Mouse (Mus musculus) hindbrain, embryonic 14.5 days (tissue): ENCODE results near the gene Prkce. TPM values are rescaled to one million over a fixed set of nuclear protein-coding genes. Genes with fewer than 3 reads are reported as not detected.

Experiments used
- ATAC-seq: fragments of 200-750 bp; cut with Nextera tagmentation; 2 replicates; pipeline ENCODE4 v1.8.0; 2017; ENCODE audit warnings: moderate number of reproducible peaks, mild to moderate bottlenecking, moderate TSS enrichment, moderate library complexity; ENCODE audit not compliant: low FRiP score
- DNase-seq: peaks from one replicate; pipeline ENCODE4 v3.0.0-alpha.2; 2015; ENCODE audit warnings: low spot score
- H3K27ac ChIP-seq: fragments of 300-500 bp; sonication (generic); 2 replicates; pipeline ENCODE4 v1.5.1; 2014; ENCODE audit warnings: mild to moderate bottlenecking, moderate library complexity
- H3K27me3 ChIP-seq: fragments of 300-500 bp; sonication (generic); 2 replicates; pipeline ENCODE4 v1.6.1; 2014; ENCODE audit warnings: mild to moderate bottlenecking, low read length, mixed read lengths; ENCODE audit not compliant: control insufficient read depth, insufficient read depth
- H3K36me3 ChIP-seq: fragments of 300-500 bp; sonication (generic); replicated peaks from 2 replicates; pipeline ENCODE4 v1.6.1; 2014; ENCODE audit not compliant: control insufficient read depth, insufficient read depth
- H3K4me1 ChIP-seq: fragments of 300-500 bp; sonication (generic); replicated peaks from 2 replicates; pipeline ENCODE4 v1.6.1; 2014; ENCODE audit warnings: antibody characterized with exemption, low read length, mixed read lengths; ENCODE audit not compliant: control insufficient read depth, insufficient read depth
- H3K4me2 ChIP-seq: fragments of 300-500 bp; sonication (generic); replicated peaks from 2 replicates; pipeline ENCODE4 v1.6.1; 2014; ENCODE audit warnings: mild to moderate bottlenecking, moderate library complexity
- H3K4me3 ChIP-seq: fragments of 300-500 bp; sonication (generic); replicated peaks from 2 replicates; pipeline ENCODE4 v1.5.1; 2014; ENCODE audit warnings: mild to moderate bottlenecking, low read length
- H3K9ac ChIP-seq: fragments of 300-500 bp; sonication (generic); 2 replicates; pipeline ENCODE4 v1.6.1; 2014
- H3K9me3 ChIP-seq: fragments of 300-500 bp; sonication (generic); 2 replicates; pipeline ENCODE4 v1.6.1; 2016; ENCODE audit warnings: low read length; ENCODE audit not compliant: control insufficient read depth
- WGBS: fragments of 180-500 bp; shearing (Covaris S2); extraction: QIAGEN DNeasy Blood & Tissue Kit; methylation state at CpG from one replicate; pipeline ENCODE4 v1.1.7; 2014; 5-methylcytosine and 5-hydroxymethylcytosine counted together
- polyA plus RNA-seq: library from polyadenylated mRNA; unstranded; fragments of >200 nt; fragmentation: Nextera tagmentation; extraction: Ambion mirVana; gene quantifications from 2 replicates; pipeline ENCODE4 v1.2.1, GENCODE M21; 2014

Prkce gene
- polyA plus RNA-seq, 1 experiment from 2014 or later, result 38.7 TPM

DNA sequence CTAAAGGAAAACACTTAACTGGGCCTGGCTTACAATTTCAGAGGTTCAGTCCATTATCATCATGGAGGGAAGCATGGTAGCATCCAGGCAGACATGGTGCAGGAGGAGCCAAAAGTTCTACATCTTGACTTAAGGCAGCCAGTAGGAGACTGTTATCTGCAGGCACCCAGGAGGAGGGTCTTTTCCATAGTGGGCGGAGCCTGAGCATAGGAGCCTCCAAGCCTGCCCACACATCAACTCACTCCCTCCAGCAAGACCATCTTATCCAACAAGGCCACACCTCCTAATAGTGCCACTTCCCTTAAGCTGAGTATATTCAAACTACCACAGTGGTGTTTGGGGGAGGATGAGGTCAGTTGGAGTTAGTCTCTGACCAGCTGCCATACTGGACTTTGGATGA lies 17.9 kb upstream of the Prkce start:
- Histone ChIP-seq H3K27me3 (no peaks in the 10 kb centered on the region), H3K4me3 (no peak overlapping the region), H3K9me3 (0 out of 2 replicates have a peak, but pooled peaks cover 3% of the 10 kb centered on the region), H3K4me1 (peaks cover 6% of the 10 kb centered on the region; the same call in 1 of the 2 replicates), H3K9ac (no peak overlapping the region), H3K4me2 (no peak overlapping the region), H3K27ac (no peak overlapping the region), H3K36me3 (no peaks in the 10 kb centered on the region)
- DNase-seq (no peak), ATAC-seq (no peak)
- WGBS, result 100% methylated on average over 1 of the region's 1 CpGs

GRCm38 (mm10) chr17:86150867-86151348 lies 16.7 kb upstream of the Prkce start:
- Histone ChIP-seq H3K36me3 (no peaks in the 10 kb centered on the region), H3K4me2 (peak overlapping the region; percentile 34), H3K27ac (no peak overlapping the region), H3K4me1 (peaks cover 1% of the 10 kb centered on the region; the same call in 1 of the 2 replicates), H3K9me3 (0 out of 2 replicates have a peak, but pooled peaks cover 3% of the 10 kb centered on the region), H3K4me3 (no peak overlapping the region), H3K9ac (no peak overlapping the region), H3K27me3 (no peaks in the 10 kb centered on the region)
- WGBS, result 16% methylated on average over 5 of the region's 5 CpGs
- ATAC-seq (peak; percentile 95), DNase-seq (peak; percentile 89)

DNA sequence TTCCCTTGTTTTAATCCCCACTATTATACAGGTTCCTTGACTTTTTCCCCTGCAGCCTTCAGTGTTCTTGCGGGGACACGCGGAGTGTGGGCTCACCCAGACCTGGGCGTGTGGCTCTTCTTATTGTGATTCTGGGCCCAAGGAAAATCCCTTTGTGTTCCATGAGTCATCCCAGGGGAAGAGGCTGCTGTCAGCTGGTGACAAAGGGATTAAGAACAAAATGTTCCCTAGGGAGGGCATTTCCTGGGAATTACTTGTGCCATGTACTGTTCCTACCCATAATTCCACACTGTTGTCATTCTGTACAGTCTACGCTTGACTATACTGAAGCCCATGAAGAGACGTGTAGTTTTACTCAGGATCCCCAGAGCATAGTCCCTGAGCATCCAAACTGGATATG lies 10.6 kb upstream of the Prkce start:
- no peaks in the 10 kb centered on the region for H3K4me1 ChIP-seq
- H3K36me3 ChIP-seq, result no peaks in the 10 kb centered on the region
- 68% methylated on average over 6 of the region's 6 CpGs for WGBS
- DNase-seq (no peak), ATAC-seq (no peak)
- no peaks in the 10 kb centered on the region for H3K27me3 ChIP-seq
- no peak overlapping the region for H3K27ac ChIP-seq
- H3K9ac ChIP-seq, result no peak overlapping the region
- no peak overlapping the region for H3K4me2 ChIP-seq
- 0 out of 2 replicates have a peak, but pooled peaks cover 3% of the 10 kb centered on the region for H3K9me3 ChIP-seq
- H3K4me3 ChIP-seq, result no peak overlapping the region

- 68% methylated on average over 15 of the region's 15 CpGs for WGBS
- Histone ChIP-seq H3K9me3 (no peaks in the 10 kb centered on the region), H3K27me3 (no peaks in the 10 kb centered on the region), H3K36me3 (no peaks in the 10 kb centered on the region), H3K9ac (no peak overlapping the region), H3K4me2 (no peak overlapping the region), H3K4me1 (no peaks in the 10 kb centered on the region), H3K4me3 (no peak overlapping the region), H3K27ac (no peak overlapping the region)
- DNase-seq, result no peak
- ATAC-seq, result no peak
Observed at GRCm38 (mm10) chr17:86162672-86163071, 4.9 kb upstream of the Prkce start.

GRCm38 (mm10) chr17:86164416-86164815 lies 3.2 kb upstream of the Prkce start:
- no peak overlapping the region for H3K27ac ChIP-seq
- 83% methylated on average over 7 of the region's 7 CpGs for WGBS
- H3K27me3 ChIP-seq, result no peaks in the 10 kb centered on the region
- no peak for DNase-seq
- no peak overlapping the region for H3K9ac ChIP-seq
- H3K4me3 ChIP-seq, result no peak overlapping the region
- no peak overlapping the region for H3K4me2 ChIP-seq
- H3K4me1 ChIP-seq, result peaks cover 4% of the 10 kb centered on the region; the same call in 1 of the 2 replicates
- H3K9me3 ChIP-seq, result no peaks in the 10 kb centered on the region
- ATAC-seq, result no peak
- no peaks in the 10 kb centered on the region for H3K36me3 ChIP-seq

GRCm38 (mm10) chr17:86166051-86166566 lies 1.5 kb upstream of the Prkce start:
- Histone ChIP-seq H3K27ac (peak overlapping the region; percentile 90), H3K4me1 (peaks cover 20% of the 10 kb centered on the region), H3K9ac (peak overlapping the region; percentile 85), H3K9me3 (no peaks in the 10 kb centered on the region), H3K4me2 (peak overlapping the region; percentile 78), H3K4me3 (peak overlapping the region; percentile 77), H3K36me3 (no peaks in the 10 kb centered on the region), H3K27me3 (no peaks in the 10 kb centered on the region)
- ATAC-seq, result no peak
- DNase-seq, result no peak
- 4% methylated on average over 19 of the region's 19 CpGs for WGBS

DNA sequence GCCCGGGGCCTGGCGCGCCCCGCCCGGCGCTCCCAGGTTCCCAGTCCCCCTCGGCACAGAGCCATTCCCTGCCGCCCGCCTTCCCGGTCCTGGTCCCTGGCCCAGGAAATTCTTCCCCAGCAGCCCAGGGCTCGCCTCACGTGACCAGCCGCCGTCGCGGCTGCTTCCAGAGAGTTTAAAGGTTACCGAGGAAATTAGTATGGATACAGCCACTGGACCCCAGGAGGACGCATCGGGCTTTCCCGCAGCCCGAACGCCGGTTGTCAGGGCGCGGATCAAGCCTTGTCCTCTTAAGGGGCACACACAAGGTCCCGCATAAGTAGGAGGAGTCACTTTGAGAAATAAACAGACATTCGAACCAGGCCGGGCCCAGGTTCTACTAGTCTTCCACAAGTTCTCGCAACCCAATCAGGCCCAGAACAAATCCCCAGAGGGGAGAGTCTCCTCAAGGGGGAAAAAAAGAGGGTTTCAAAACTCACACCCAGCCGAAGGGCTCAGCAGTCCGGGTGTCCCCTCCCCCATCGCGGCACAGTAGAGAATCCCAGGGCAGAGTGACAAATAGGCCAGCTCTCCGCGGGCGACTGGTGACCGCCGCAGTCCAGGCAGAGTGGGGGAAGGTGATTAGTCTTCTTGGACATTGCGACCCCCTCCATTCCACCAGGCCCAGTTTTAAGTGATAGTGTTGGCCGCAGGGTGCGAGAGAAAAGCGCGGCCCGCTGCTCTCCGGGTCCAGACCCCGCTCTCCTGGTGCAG lies 842 bp upstream of the Prkce start:
- H3K4me3 ChIP-seq, result peak overlapping the region; percentile 77
- no peaks in the 10 kb centered on the region for H3K9me3 ChIP-seq
- peak overlapping the region; percentile 90 for H3K27ac ChIP-seq
- peak overlapping the region; percentile 78 for H3K4me2 ChIP-seq
- ATAC-seq (peak; percentile 47), DNase-seq (peak; percentile 63)
- peaks cover 25% of the 10 kb centered on the region for H3K4me1 ChIP-seq
- peak overlapping the region; percentile 85 for H3K9ac ChIP-seq
- no peaks in the 10 kb centered on the region for H3K27me3 ChIP-seq
- under 1% methylated on average over 46 of the region's 46 CpGs for WGBS
- no peaks in the 10 kb centered on the region for H3K36me3 ChIP-seq

DNA sequence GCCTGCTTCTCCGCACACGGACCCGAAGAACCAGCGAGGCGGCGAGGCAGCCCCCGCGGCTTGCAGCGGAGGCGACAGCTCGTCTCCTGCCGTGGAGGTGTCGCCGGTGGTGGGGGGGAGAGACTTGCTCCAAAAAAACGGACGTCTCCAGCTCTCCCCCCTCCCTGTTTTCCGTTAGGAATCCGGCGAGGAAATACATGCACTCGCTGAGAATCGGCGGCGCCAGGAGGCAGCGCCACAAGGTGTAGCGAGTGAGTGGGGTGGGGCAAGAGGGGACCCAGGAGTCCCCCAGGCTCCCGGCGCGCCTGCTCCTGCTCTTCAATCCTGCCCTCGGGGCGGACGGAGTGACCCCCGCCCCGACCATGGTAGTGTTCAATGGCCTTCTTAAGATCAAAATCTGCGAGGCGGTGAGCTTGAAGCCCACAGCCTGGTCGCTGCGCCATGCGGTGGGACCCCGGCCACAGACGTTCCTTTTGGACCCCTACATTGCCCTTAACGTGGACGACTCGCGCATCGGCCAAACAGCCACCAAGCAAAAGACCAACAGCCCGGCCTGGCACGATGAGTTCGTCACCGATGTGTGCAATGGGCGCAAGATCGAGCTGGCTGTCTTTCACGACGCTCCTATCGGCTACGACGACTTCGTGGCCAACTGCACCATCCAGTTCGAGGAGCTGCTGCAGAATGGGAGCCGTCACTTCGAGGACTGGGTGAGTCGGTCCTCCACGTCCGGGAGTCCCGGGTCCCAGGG lies 821 bp downstream of the Prkce start:
- WGBS, result under 1% methylated on average over 64 of the region's 64 CpGs
- Histone ChIP-seq H3K27me3 (no peaks in the 10 kb centered on the region), H3K27ac (peak overlapping the region; percentile 90), H3K36me3 (peaks cover 4% of the 10 kb centered on the region; the same call in 1 of the 2 replicates), H3K4me2 (peak overlapping the region; percentile 78), H3K4me3 (peak overlapping the region; percentile 77), H3K4me1 (peaks cover 25% of the 10 kb centered on the region), H3K9ac (peak overlapping the region; percentile 85), H3K9me3 (no peaks in the 10 kb centered on the region)
- DNase-seq, result peak; percentile 46
- no peak for ATAC-seq

DNA sequence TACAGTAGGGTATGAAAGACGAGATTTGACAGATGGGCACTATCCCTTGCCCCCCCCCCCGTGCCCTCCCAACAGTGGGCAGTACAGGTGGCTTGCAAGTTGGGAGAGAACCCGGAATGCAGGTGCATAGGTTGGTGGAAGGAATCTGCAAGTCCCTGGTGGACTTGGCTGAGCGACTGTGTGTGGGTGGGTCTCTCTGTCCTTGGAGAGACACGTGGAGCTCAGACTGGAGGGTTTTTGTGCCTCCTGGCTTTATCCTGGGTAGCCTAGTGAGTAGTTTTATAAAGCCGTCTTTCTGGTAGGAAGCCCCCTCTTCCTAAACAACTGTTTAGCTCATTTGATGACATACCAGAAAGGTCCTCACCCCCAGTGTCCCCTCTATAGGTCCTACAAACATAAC lies 1.5 kb downstream of the Prkce start:
- Histone ChIP-seq H3K4me2 (peak overlapping the region; percentile 78), H3K27me3 (no peaks in the 10 kb centered on the region), H3K27ac (no peak overlapping the region), H3K9ac (peak overlapping the region; percentile 85), H3K4me3 (peak overlapping the region; percentile 77), H3K36me3 (peaks cover 4% of the 10 kb centered on the region; the same call in 1 of the 2 replicates), H3K4me1 (peaks cover 25% of the 10 kb centered on the region), H3K9me3 (no peaks in the 10 kb centered on the region)
- 25% methylated on average over 6 of the region's 6 CpGs for WGBS
- ATAC-seq, result no peak
- no peak for DNase-seq
